Mouse (Mus musculus): ENCODE results near the gene Sugct.

- TF ChIP-seq GATA1 (IDR thresholded peaks at IDR 0.05; ENCODE audit: low read length) (no peak), TAL1 (IDR thresholded peaks at IDR 0.05; ENCODE audit: low read length) (no peak)
These were observed 110.5 kb downstream of the Sugct start for GRCm38 (mm10) chr13:17584804-17585203.
